Comparison of ENCODE assay signal across 9 mouse cellular contexts in genomic region chr19:16984897-16985296, GRCm38 (mm10). TPM values are rescaled to one million over a fixed set of nuclear protein-coding genes. Genes with fewer than 3 reads are reported as not detected.
DNase-seq lines count a peak whose midpoint lies in the region; ATAC-seq and TF ChIP-seq lines count a peak whose summit lies in the region.
"Had no signal": no experiment of that assay in that cellular context is flagged by ENCODE, and none has a peak within 500 bp of the region (broad histone marks: within the 10 kb centered on the region; RNA-seq: fewer than 3 reads in every experiment).

No protein-coding gene starts in this region.

- no peak for TF ChIP-seq POLR2A in CH12.LX (IDR thresholded peaks at IDR 0.05; ENCODE audit: low read depth, low read length)

- TF ChIP-seq RAD21 in CH12.LX (IDR thresholded peaks at IDR 0.05; ENCODE audit: low read depth, low read length): peak; percentile 71

- no peaks in the 10 kb centered on the region for H3K79me2 ChIP-seq in CH12.LX (replicated peaks; ENCODE audit: control insufficient read depth, extremely low read depth, insufficient read depth, poor library complexity, severe bottlenecking)

- H3K4me3 ChIP-seq in intestine, postnatal 0 days (ENCODE audit: low read depth, low read length): no peak overlapping the region
- H3K4me3 ChIP-seq in intestine, embryonic 15.5 days (replicated peaks): no peak overlapping the region
- no peak overlapping the region for H3K4me3 ChIP-seq in CH12.LX (replicated peaks in 1 of 3; ENCODE audit: low read depth in 2 of 3, low read length in 2 of 3, poor library complexity in 1 of 3)
- H3K4me3 ChIP-seq: embryonic facial prominence, embryonic 15.5 days had no signal

- peak; percentile 70 for DNase-seq in CH12.LX (ENCODE audit: extremely low read depth)
- peak; percentile 74 for DNase-seq in adrenal gland, adult 2 months
- peak; percentile 77 for DNase-seq in embryo, embryonic 10.5 days (ENCODE audit: low spot score)
- peak; percentile 6 for DNase-seq in layer of hippocampus, adult 9-11 months
- no peak for DNase-seq in urinary bladder, adult 18-20 months (ENCODE audit: low spot score in 2 of 2)

- WGBS in intestine, postnatal 0 days: 49% methylated on average over 5 of the region's 5 CpGs
- WGBS in intestine, embryonic 15.5 days: 49% methylated on average over 5 of the region's 5 CpGs

- H3K9me3 ChIP-seq in intestine, postnatal 0 days (ENCODE audit: control insufficient read depth): no peaks in the 10 kb centered on the region
- H3K9me3 ChIP-seq in intestine, embryonic 15.5 days: no peaks in the 10 kb centered on the region
- H3K9me3 ChIP-seq in CH12.LX (replicated peaks; ENCODE audit: low read length): no peaks in the 10 kb centered on the region
- H3K9me3 ChIP-seq: embryonic facial prominence, embryonic 15.5 days had no signal

- TF ChIP-seq CTCF in intestine, postnatal 0 days (IDR thresholded peaks at IDR 0.05; ENCODE audit: low read depth): peak; percentile 62
- peak; percentile 63 to 86; a peak in 3 of 4 replicates for TF ChIP-seq CTCF in CH12.LX (conservative IDR thresholded peaks at IDR 0.05 in 1 of 2, IDR thresholded peaks at IDR 0.05 in 1 of 2; ENCODE audit: low read depth in 2 of 2, low read length in 2 of 2)

- ATAC-seq in intestine, postnatal 0 days: no peak
- ATAC-seq in intestine, embryonic 15.5 days: no peak
- ATAC-seq in megakaryocyte-erythroid progenitor cell, adult 5-6 weeks (replicated peaks; ENCODE audit: low FRiP score, low TSS enrichment, poor library complexity, severe bottlenecking): peak; percentile 68; the same call in 1 of the 2 replicates

- no peaks in the 10 kb centered on the region for H3K4me1 ChIP-seq in intestine, postnatal 0 days (replicated peaks; ENCODE audit: control insufficient read depth, insufficient read depth, low read length)
- H3K4me1 ChIP-seq in intestine, embryonic 15.5 days (replicated peaks): no peaks in the 10 kb centered on the region
- 0 out of 4 replicates have a peak, but pooled peaks cover 0 to 3% of the 10 kb centered on the region in 2 experiments for H3K4me1 ChIP-seq in CH12.LX (ENCODE audit: control insufficient read depth in 1 of 2, insufficient read depth in 2 of 2)
- H3K4me1 ChIP-seq: embryonic facial prominence, embryonic 15.5 days had no signal

- TF ChIP-seq EP300 in CH12.LX (IDR thresholded peaks at IDR 0.05; ENCODE audit: low read length): no peak

- in situ Hi-C loops in CH12.LX (cut with MboI; ENCODE audit: low pct_ligation_motif_present, low pct_unique_long_range_greater_than_20kb, low sequenced_read_pairs): no loop called here

- H3K36me3 ChIP-seq in intestine, postnatal 0 days (ENCODE audit: control insufficient read depth, insufficient read depth): no peaks in the 10 kb centered on the region
- no peaks in the 10 kb centered on the region for H3K36me3 ChIP-seq in intestine, embryonic 15.5 days
- no peaks in the 10 kb centered on the region for H3K36me3 ChIP-seq in CH12.LX (replicated peaks in 1 of 2; ENCODE audit: control insufficient read depth in 1 of 2, insufficient read depth in 1 of 2, low read length in 1 of 2)
- H3K36me3 ChIP-seq: embryonic facial prominence, embryonic 15.5 days had no signal

- H3K9ac ChIP-seq in intestine, postnatal 0 days (ENCODE audit: low read depth, low read length): no peak overlapping the region
- H3K9ac ChIP-seq in intestine, embryonic 15.5 days: no peak overlapping the region
- no peak overlapping the region for H3K9ac ChIP-seq in CH12.LX (ENCODE audit: insufficient read depth, low read depth)
- H3K9ac ChIP-seq: embryonic facial prominence, embryonic 15.5 days had no signal

- no peak overlapping the region for H3K4me2 ChIP-seq in intestine, postnatal 0 days (replicated peaks; ENCODE audit: low read depth)
- no peak overlapping the region for H3K4me2 ChIP-seq in intestine, embryonic 15.5 days (replicated peaks)
- no peak overlapping the region; the same call in 1 of the 2 replicates for H3K4me2 ChIP-seq in CH12.LX (ENCODE audit: insufficient read depth, low read depth, poor library complexity, severe bottlenecking)
- H3K4me2 ChIP-seq: embryonic facial prominence, embryonic 15.5 days had no signal

- H3K27me3 ChIP-seq in intestine, postnatal 0 days (replicated peaks; ENCODE audit: control insufficient read depth, insufficient read depth, low read length): no peaks in the 10 kb centered on the region
- no peaks in the 10 kb centered on the region for H3K27me3 ChIP-seq in intestine, embryonic 15.5 days (replicated peaks)
- no peaks in the 10 kb centered on the region for H3K27me3 ChIP-seq in CH12.LX (replicated peaks)
- H3K27me3 ChIP-seq: embryonic facial prominence, embryonic 15.5 days had no signal

- dilution Hi-C loops in CH12.LX (cut with MboI; ENCODE audit: extremely low pct_ligation_motif_present, extremely low pct_unique_long_range_greater_than_20kb, low sequenced_read_pairs): no loop called here

- H3K27ac ChIP-seq in intestine, postnatal 0 days (ENCODE audit: low read depth, low read length): no peak overlapping the region
- no peak overlapping the region for H3K27ac ChIP-seq in intestine, embryonic 15.5 days
- no peak overlapping the region for H3K27ac ChIP-seq in CH12.LX (ENCODE audit: insufficient read depth, low read depth)
- H3K27ac ChIP-seq: embryonic facial prominence, embryonic 15.5 days had no signal

TF ChIP-seq in CH12.LX, 34 proteins besides CTCF, POLR2A, EP300 and RAD21:
- peak; percentile 40; the same call in 1 of the 2 replicates for TF ChIP-seq ZC3H11A (IDR thresholded peaks at IDR 0.05; ENCODE audit: low read depth, low read length)
- no peak for TF ChIP-seq E2F4 (IDR thresholded peaks at IDR 0.05; ENCODE audit: insufficient replicate concordance, low read depth, low read length)
- TF ChIP-seq BHLHE40 (IDR thresholded peaks at IDR 0.05; ENCODE audit: low read depth, low read length): 0 out of 2 replicates have a peak, but pooled peaks have one; percentile 21
- TF ChIP-seq USF2 (conservative IDR thresholded peaks at IDR 0.05; ENCODE audit: low read depth, low read length): no peak
- TF ChIP-seq SMC3 (IDR thresholded peaks at IDR 0.05; ENCODE audit: low read depth, low read length): peak; percentile 82

RNA-seq across cellular contexts. Expression of gene Prune2, which starts 29.0 kb away (rescaled TPM):
- 1.1 and 1.4 TPM in 2 replicates for polyA plus RNA-seq in intestine, postnatal 0 days (2015; fragmentation: Nextera tagmentation; extraction: Ambion mirVana)
- polyA plus RNA-seq in intestine, embryonic 15.5 days (2015; fragmentation: Nextera tagmentation; extraction: Ambion mirVana): 1.8 and 2.3 TPM in 2 replicates
- 0.46 and 1.7 TPM in 2 replicates for total RNA-seq in CH12.LX (2012; rRNA removed)
- total RNA-seq in CH12.LX (2014; rRNA removed): 0.01 and 0.04 TPM in 2 replicates
- 0.19 and 0.21 TPM in 2 replicates for polyA plus RNA-seq in CH12.LX (2012; ENCODE audit: insufficient read length, low read depth)
- 10 to 100 TPM; 17.7 to 33.7 TPM for total RNA-seq in adrenal gland, adult 2 months (2021)
- 0.87 and 1.6 TPM in 2 replicates for polyA plus RNA-seq in adrenal gland, adult 2 months (2012; rRNA removed)
- total RNA-seq in megakaryocyte-erythroid progenitor cell, adult 5-6 weeks (2014; fragmentation: Nextera tagmentation): not detected in 2 replicates
- not detected in 2 replicates for total RNA-seq in megakaryocyte-erythroid progenitor cell, adult 5-6 weeks (2017)

Comparison
In these comparisons a context has a peak if more than half of its experiments do, and no peak if none do; other contexts are left out.
1. DNase-seq: peak in CH12.LX (single experiment), adrenal gland, adult 2 months (single experiment), embryo, embryonic 10.5 days (single experiment) and layer of hippocampus, adult 9-11 months (single experiment); none in urinary bladder, adult 18-20 months (0 of 2).